Mouse (Mus musculus) adipocyte (in vitro differentiated cells): ENCODE data around the gene Cldn13.
"Not testable (repeated sequence)": the region's sequence is repeated elsewhere in the genome, so short reads cannot be mapped to it uniquely, and the experiment has no call there.

ENCODE experiments used
- DNase-seq: peaks from one replicate; pipeline ENCODE4 v3.0.0-alpha.2; 2016; ENCODE audit warnings: low spot score

Cldn13 gene

GRCm38 (mm10) chr5:134915311-134915710 is at the start of gene Cldn13:
Gene Cldn13, minus strand, starts transcription at chr5:134915526.
- DNase-seq: no peak

- not testable (repeated sequence) for DNase-seq
Observed at GRCm38 (mm10) chr5:134964655-134965054, 49.3 kb upstream of the Cldn13 start.

GRCm38 (mm10) chr5:134963546-134963945 is 48.2 kb upstream of the Cldn13 start:
- peak; percentile 39 for DNase-seq

- DNase-seq: no peak
Observed at GRCm38 (mm10) chr5:134961519-134961918, 46.2 kb upstream of the Cldn13 start.

- DNase-seq: peak; percentile 13
Observed at GRCm38 (mm10) chr5:134960430-134960829, 45.1 kb upstream of the Cldn13 start.

- DNase-seq: peak; percentile 95
Observed at GRCm38 (mm10) chr5:134959114-134959513, 43.8 kb upstream of the Cldn13 start.

GRCm38 (mm10) chr5:134955491-134955890 is 40.2 kb upstream of the Cldn13 start:
- DNase-seq: no peak

- DNase-seq: no peak
Observed at GRCm38 (mm10) chr5:134951053-134951884, 35.9 kb upstream of the Cldn13 start.

- DNase-seq: no peak
Observed at GRCm38 (mm10) chr5:134948085-134948439, 32.7 kb upstream of the Cldn13 start.

GRCm38 (mm10) chr5:134947420-134948084 is 32.2 kb upstream of the Cldn13 start:
- no peak for DNase-seq

- no peak for DNase-seq
Observed at GRCm38 (mm10) chr5:134946857-134947255, 31.5 kb upstream of the Cldn13 start, which contains the start of gene Cldn4. Gene Cldn4, minus strand, starts transcription at chr5:134946934.

- no peak for DNase-seq
Observed at GRCm38 (mm10) chr5:134946063-134946856, 30.9 kb upstream of the Cldn13 start.

- DNase-seq: no peak
Observed at GRCm38 (mm10) chr5:134945266-134945959, 30.1 kb upstream of the Cldn13 start.

GRCm38 (mm10) chr5:134944179-134944578 is 28.9 kb upstream of the Cldn13 start:
- no peak for DNase-seq

GRCm38 (mm10) chr5:134942740-134943139 is 27.4 kb upstream of the Cldn13 start:
- DNase-seq: no peak

GRCm38 (mm10) chr5:134941472-134942209 is 26.3 kb upstream of the Cldn13 start:
- DNase-seq: no peak

GRCm38 (mm10) chr5:134939554-134939953 is 24.2 kb upstream of the Cldn13 start:
- DNase-seq: not testable (repeated sequence)

- no peak for DNase-seq
Observed at GRCm38 (mm10) chr5:134939069-134939468, 23.7 kb upstream of the Cldn13 start.

- no peak for DNase-seq
Observed at GRCm38 (mm10) chr5:134936626-134937185, 21.4 kb upstream of the Cldn13 start.

GRCm38 (mm10) chr5:134936051-134936450 is 20.7 kb upstream of the Cldn13 start:
- DNase-seq: no peak

GRCm38 (mm10) chr5:134934666-134935065 is 19.3 kb upstream of the Cldn13 start:
- no peak for DNase-seq
